Mouse (Mus musculus): ENCODE measurements around the gene Mei4.

The Mei4 gene

DNA sequence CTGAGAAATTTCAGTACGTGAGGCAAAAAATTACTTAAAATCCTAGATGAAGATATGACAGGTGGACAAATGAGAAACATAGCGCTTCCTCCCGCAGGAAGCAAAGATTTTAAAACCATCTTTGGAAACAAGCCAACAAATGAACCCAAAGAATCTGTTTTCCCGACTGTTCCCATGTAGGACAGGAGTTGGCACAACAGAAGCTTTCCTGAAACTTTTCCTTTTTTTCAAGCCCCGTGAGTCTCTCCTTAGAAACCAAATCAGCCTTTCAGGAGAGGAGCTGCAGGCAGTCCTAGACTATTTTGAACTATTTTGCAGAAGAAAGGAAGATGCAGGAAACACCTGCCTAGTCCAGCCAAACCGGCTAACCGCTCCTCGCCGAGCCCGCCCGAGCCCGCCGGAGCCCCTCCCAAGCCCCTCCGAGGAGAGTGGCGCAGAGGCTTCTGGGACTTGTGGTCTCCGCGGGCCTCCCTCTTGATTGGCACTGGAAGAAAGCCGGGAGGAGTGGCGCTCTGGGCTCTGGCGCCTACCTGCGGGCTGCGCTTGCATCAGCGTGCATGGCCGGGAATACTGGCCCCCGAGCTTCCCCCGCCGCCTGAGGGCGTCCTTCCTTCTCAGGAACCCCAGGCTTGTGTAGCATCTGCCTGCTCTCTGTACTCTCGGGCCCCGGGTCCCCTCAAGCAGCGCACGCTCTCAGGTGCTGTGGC lies at the start of gene Mei4:
Mei4 (plus strand) TSS at position 490 of the 707 bp plus-strand sequence.
- DNase-seq (ENCODE audit: low spot score) = peak; percentile 89

DNA sequence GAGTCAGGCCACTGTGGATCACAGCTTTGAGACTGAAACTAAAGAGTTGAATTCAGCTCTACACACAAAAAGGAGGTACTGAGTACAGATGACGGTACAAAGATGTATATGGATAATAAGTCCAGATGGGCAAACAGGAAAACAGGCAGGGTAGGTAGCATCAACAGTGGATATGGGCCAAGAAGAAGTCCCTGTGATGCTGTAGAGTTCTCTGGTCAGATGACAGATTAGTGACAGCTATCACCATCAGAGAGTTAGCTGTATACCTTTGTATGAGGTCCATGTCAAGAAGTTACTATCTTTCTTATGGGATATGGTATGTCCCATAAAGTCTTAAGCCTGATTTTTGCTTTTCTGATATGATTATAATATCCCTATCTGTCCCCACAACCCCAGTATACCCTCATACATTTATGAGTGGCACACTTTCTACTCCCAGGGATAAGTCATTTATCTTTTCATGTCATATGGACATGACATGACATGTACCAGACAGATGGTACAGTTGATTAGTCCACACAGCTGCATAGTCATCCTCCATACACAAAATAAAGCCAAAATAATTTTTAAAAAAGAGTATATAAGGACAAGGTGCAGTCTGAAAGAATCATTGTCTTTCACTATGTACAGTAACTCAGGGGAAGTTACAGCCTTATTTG lies 43.6 kb upstream of the Mei4 start:
- no peak for DNase-seq (ENCODE audit: low spot score)

DNA sequence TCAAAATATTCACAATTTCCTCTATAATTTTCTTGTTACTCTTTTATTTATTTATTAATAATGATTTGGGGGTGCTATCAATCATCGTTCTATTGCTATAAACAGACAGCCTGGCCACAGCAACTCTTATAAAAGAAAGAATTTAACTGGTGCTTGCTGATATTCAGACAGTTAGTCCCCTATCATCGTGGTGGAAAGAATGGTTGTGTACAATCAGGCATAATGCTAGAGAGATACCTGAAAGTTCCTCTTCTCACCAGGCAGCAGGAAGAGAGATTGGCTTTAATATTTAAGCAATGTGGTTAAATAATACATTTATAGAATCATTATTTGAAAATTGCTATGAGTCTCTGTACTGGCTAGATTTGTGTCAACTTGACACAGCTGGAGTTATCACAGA lies 35.9 kb upstream of the Mei4 start:
- no peak for DNase-seq (ENCODE audit: low spot score)

DNA sequence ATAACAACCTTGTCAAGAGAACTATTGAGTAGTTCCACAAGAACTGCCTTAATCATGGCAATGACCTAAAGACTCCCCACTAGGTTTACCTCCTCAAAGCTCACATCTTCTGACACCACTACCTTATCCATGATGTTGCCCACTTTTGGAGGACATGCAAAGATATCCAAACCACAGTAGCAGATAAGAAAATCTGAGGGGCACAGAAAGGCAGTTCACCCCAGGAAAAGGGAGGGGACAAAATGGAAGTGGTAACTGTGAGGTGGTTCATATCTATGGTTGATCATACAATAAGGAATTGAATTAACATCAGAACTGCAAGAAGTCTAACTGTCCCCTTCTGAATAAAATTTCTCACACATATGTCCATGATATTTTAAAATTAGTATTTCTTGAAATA lies 29.4 kb upstream of the Mei4 start:
- DNase-seq (ENCODE audit: low spot score) = no peak

DNA sequence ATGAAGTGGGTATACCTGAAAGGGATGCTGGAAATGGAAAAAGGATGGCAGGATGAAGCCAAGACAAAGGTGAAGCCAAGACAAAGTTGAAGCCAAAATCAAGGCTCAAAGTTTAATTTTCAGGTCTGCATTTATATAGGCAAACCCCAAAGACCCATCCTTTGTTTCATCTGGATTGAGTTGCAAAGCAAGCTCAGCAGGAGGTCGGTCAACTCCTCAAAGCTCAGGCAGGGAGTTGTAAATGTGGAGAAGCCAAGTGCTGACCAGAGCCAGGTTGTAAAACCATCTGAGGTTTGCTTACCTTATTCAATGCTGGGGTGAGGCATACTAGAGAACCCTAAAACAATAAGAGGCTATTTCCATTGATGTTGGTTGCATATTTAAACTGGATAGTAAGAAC lies 4.6 kb upstream of the Mei4 start:
- DNase-seq (ENCODE audit: low spot score) = no peak

DNA sequence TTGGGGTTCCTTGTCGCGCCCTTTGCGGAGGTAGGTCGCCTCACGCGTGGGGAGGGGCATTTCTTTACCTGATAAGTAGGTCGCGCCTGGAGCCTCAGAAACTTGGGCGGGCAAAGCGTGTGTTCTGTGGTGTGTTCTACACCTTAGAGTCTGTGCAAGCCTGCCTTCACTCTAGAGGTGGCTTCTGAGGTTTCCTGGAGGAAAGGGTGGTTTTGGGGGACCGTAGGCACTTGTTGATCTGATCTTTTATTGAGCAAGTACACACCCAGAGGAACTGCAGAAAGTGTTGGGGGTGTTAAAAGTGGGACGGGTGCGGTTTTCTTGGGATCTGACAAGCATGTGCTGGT lies 391 bp downstream of the Mei4 start:
- no peak for DNase-seq (ENCODE audit: low spot score)

DNA sequence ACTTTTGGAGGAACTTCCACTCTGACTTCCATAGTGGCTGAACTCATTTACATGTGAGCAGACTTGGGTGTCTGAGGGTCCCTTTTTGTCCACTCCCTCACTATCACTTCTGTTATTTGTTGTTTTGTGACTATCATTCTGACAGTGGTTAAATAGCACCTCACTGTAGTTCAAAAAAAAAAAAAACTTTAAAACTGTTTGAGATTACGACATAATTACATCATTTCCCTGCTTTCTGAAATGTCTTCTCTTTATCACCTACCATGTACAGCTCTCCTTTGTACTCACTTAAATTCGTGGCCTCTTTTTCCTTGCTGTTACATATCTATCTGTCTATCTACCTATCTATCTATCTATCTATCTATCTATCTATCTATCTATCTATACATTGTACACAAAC lies 2.6 kb downstream of the Mei4 start:
- no peak for DNase-seq (ENCODE audit: low spot score)

DNA sequence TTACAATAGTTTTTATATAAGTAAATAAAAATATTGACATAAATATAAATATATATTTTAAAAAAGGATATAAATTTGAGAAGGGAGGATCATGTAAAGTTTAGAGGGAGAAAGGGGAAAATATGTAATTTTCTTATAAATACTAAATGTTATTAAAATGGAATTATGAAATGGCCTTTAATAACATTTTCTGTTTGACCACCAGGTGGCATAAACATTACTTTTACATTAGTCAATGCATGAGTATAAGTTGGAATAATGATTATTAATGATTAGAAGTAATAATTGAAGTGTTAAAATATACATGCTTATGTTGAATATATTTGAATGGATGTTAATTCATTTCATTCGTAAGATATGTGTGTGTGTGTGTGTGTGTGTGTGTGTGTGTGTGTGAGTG lies 58.0 kb downstream of the Mei4 start:
- no peak for DNase-seq (ENCODE audit: low spot score)

DNA sequence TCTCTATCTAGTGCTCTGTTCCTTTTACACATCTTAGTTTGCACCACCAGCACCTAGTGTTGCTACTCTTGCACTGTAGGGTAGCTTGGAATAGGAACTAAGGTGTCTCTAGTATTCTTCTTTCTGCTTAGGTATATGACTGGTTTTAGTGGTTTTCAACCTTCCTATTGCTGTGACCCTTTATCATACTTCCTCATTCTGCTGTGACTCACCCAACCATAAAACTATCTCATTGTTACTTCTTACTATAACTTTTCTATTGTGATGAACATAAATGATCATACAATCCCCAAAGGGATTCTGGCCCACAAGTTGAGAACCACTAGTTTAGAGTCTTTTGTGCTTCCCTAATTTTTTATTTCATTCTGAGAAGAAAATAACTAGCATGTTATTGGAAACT lies 61.3 kb downstream of the Mei4 start:
- DNase-seq (ENCODE audit: low spot score) = no peak

DNA sequence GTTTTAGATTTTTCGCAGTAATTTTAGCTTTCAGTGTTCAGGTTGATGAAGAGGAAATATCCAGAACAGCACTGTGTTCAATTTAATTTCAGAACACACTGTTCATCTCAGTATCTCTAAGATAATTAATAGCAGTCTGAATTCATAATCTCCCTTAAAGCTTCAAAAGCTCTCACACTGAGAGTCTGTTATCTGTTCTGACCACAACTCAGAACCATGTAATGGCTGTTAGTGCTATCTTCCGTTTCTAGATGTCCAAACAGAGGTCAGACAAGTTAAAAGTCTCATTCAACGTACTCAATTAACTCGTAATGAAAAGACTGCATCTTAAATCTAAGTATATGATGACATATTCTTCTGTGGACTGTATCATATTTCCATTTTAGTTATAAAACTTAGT lies 77.1 kb downstream of the Mei4 start:
- DNase-seq (ENCODE audit: low spot score) = no peak

DNA sequence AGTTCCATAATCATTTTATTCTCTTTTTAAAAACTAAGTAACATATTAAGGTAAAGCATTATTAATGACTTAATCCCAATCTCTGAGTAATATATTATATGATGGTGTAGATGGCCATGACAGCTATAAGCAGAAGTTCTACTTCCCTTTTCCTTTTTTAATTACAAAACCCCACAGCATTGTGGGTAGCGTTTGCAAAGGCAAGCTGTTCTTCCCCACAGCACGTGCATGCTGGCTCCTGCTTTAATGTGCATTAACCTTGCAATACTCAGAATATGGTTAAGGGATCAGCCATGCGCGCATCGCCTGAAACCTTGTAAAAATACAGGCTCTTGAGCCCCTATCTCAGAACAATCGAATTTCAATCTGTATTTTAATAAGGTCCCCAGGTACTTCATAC lies 82.2 kb downstream of the Mei4 start:
- no peak for DNase-seq (ENCODE audit: low spot score)

DNA sequence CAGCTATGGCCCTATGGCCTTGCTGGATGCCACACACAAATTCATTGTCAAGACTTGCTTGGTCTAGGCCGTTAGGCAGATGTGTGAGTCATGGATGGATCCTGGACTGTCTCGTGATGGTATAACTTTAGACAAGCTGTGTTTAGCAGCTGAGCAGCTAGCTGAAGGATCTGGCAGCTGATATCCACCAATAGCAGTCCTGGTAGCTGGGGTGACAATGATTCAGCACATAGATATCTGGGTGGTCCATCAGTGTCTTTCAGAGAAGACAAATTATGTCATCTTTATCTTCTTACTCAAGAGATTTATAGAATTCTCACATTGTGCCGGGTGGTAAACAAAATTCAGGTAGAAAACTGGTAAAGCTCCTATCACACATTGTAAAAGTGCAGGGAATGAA lies 93.4 kb downstream of the Mei4 start:
- DNase-seq (ENCODE audit: low spot score) = no peak

DNA sequence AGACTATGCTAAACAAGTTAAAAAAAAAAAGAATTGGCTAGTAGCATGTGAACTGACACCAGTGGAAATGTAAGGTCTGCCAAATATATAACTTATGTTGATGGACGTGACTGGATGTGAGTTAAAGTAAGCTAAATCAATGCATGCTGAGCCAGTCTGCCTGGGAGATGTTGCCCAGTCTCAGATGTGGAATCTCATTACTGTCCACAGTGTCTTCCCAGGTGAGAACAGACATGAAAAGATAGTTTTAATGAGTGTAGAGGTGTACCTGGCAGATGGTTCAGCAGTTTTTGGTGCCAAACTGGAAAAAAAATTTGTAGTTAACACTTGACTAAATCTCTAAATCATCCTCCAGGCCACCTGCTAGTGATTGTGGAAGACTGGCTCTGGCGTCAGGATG lies 94.4 kb downstream of the Mei4 start:
- DNase-seq (ENCODE audit: low spot score) = no peak

DNA sequence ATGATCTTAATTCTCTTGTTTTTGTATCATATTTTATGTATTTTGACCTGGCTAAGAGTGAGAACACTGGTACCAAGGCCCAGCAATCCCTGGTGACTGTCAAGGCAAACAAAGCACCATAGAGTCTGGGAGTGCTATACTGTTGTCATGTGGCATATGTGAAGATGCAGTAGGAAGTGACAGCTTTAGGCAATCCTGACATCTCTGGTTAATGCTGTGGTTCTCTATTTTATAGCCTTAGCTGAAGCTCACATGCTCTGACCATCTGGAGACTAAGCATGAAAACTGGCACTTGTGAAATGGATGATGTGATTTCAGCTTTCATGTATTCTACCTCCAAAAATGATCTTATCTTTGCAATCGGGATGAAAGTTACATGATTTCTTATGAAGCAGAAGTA lies 103.3 kb downstream of the Mei4 start:
- no peak for DNase-seq (ENCODE audit: low spot score)

DNA sequence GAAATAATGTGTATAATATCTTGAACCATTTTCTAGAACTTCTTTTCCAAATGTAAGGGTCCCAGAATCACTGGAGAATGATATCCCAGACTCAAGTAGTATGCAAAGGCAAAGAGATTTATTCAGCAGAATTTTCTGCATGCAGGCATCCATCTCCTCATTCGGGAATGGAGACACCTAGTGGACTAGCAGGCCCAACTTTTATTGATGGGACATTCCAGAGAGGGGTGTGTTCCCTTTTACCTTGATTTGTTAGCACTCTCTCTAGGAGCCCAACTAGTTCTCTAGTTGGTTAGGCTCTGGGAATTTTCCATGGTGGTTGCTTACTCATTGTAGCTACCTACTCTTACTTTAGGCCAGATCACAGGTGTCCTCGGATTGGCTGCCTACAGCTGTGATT lies 105.5 kb downstream of the Mei4 start:
- no peak for DNase-seq (ENCODE audit: low spot score)

DNA sequence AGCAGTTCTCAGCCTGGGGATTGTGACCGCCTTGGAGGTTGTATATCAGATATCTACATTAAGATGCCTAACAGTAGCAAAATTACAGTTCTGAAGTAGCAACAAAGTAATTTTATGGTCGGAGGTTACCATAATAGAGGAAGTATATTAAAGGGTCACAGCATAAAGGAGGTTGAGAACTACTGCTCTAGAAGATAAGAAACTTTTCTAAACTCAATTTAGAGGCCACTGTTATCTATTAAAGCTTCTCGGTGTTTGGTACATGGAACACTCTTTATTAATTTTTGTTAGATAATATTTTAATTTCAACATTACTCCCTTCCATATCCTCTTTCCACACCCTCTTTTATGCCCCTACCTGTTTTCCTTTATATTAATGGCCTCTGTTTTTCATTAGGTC lies 119.0 kb downstream of the Mei4 start:
- no peak for DNase-seq (ENCODE audit: low spot score)

DNA sequence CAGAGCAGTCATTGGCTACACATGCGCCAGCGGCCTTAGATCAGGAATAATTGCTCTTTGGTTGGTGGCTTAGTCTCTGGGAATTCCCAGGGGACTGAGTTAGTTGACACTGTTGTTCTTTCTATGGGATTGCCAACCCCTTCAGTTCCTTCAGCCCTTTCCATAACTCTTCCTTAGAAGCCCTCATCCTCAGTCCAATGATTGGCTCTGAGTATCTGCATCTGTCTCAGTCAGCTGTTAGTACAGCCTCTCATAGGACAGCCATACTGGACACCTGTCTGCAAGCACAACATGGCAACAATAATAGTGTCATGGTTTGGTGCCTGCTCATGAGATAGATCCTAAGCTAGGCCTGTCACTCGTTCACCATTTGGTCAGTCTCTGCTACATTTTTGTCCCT lies 149.5 kb downstream of the Mei4 start:
- DNase-seq (ENCODE audit: low spot score) = no peak

DNA sequence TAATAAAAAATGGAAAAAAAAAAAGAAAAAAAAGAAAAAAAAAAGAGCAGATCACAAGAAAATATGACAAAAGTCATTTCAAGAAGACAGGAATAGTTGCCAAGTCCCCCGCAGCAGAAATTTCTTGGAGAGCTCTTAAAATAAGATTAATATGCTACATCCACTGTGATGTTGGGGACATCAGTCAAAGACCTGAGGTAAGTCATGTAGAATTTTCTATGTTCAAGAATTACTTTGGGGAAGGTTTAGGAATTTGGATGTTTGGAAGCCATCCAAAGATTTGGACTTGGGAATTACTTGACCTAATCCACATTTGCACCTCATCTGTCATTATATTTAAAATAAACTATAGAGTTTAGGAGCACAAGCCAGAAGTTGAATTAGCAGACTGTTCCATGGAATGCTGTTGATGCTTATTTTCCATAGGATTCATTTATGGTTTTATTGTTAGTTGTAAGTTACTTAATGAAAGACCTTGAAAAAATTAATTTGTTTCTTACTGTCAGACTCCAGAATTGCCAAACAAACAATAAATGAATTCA lies 179.1 kb downstream of the Mei4 start:
- DNase-seq (ENCODE audit: low spot score) = no peak

DNA sequence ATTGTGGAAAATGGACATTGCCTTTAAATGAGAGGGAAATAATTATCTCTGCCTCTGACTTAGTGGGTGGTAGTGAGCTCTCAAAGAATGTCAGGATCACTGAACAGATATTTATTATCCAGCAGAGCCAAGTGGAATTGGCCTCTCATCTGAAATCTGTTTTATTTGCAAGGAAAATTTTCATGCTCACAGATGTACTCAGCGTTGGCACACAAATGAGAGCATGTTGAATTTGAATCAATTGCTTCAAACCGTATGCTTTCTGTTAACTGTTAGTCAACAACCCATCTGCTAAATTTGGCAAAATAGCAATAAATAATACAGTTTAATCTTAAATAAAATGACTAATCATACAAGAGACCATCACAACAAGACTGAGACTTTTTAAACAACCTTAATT lies 181.0 kb downstream of the Mei4 start:
- no peak for DNase-seq (ENCODE audit: low spot score)

DNA sequence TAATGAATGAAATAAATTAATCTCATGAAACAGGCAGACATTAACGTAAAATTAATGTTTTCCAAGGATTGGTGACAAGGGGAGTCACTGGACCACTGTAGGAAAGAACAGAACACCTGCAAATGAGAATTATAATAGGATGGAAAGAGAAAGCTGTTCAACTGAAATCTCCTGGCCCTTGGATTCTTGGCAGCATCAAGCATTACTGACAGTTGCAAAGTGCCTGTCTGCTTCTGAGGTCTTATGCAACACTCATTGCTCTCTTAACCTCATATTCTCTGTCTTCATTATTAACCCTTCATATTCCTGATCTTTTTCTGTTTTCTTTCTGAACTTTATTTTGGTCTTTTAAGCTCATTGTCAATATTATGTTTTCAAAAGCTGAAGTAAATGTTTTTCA lies 210.4 kb downstream of the Mei4 start:
- DNase-seq (ENCODE audit: low spot score) = no peak

DNA sequence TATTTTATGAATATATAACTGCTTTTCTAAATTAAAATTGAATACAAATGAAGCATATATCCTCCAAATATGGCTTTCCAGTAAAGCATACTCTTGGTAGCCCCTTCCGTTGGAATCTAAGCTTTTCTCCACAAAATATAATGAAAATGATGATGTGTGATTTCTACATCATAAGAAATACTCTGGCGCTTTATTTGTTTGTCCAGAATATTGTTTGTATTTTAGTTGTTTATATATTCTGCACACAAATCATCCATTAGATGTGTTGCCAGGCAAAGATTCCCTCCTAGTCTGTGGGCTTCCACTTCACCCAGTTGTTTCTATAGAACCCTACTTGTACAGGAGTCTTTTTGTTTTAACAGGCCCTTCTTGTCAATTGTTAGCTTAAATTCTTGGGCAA lies 211.8 kb downstream of the Mei4 start:
- no peak for DNase-seq (ENCODE audit: low spot score)

DNA sequence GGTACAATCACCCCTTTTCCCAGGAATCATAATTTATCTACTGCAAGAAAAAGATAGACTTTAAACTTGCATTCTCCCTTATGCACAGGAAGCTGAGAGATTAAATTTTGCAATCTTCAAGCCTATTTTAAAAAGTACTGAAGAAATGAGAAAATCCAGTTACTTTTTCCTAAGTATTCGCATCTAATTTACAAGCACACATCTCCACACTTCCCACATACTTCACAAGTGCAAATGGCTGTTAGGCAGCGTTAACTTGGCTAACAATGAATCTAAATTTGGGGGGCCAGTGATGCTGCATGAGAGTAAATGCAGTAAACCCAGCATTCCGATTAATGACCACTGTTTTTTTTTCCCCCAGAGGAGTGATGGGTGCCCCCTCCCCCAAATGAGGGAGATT lies 232.9 kb downstream of the Mei4 start:
- no peak for DNase-seq (ENCODE audit: low spot score)

DNA sequence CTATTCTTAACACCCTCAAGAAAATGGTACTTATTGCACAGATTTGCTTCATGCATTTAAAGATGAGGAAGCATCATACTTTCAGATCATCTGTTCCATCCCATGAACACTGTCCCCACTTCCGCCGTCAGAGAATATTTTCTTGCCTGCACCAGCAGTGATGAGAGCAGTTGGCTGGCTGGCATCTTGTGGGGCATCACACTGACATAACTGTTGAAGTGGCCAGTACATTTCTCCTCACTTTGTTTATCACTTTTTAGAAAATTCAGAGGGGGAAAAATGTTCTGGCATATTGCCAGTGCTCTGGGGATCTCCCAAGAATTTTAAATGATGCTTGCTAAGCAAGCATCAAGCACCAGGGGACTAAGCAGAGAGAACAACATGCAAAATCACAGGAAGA lies 251.4 kb downstream of the Mei4 start:
- no peak for DNase-seq (ENCODE audit: low spot score)

DNA sequence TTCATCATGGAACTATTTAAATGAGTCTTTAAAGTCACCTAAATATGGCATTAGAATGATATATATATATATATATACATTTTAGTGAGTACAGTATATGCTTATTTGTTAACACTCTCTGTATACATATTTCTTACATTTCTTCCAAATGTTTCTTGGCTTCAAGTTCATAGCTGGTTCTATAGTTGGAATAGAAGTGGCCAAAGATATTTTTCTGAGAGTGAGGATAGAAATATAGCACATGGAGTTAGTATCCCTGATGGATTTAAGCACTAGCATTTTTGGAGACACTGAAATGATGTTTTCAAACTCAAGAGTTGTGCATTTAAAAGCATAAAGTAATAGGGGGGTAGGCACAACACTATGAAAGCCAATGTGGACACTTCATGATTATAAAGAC lies 272.6 kb downstream of the Mei4 start:
- DNase-seq (ENCODE audit: low spot score) = no peak

Measured in embryo, embryonic 10 days (tissue).